Mouse (Mus musculus) hindbrain, embryonic 16.5 days (tissue): ENCODE results near the gene Sppl2a. TPM values are rescaled to one million over a fixed set of nuclear protein-coding genes. Genes with fewer than 3 reads are reported as not detected.
"Not testable (repeated sequence)": the region's sequence is repeated elsewhere in the genome, so short reads cannot be mapped to it uniquely, and the experiment has no call there.

Experiments used
- ATAC-seq: fragments of 200-750 bp; cut with Nextera tagmentation; 2 replicates; pipeline ENCODE4 v1.8.0; 2017; ENCODE audit warnings: moderate TSS enrichment, moderate library complexity
- H3K27ac ChIP-seq: fragments of 300-500 bp; sonication (generic); 2 replicates; pipeline ENCODE4 v1.5.1; 2014; ENCODE audit warnings: low read depth, mild to moderate bottlenecking, control low read depth, low read length, moderate library complexity
- H3K27me3 ChIP-seq: fragments of 300-500 bp; sonication (generic); replicated peaks from 2 replicates; pipeline ENCODE4 v1.6.1; 2014; ENCODE audit warnings: low read length; ENCODE audit not compliant: control insufficient read depth, insufficient read depth
- H3K36me3 ChIP-seq: fragments of 300-500 bp; sonication (generic); 2 replicates; pipeline ENCODE4 v1.6.1; 2014; ENCODE audit warnings: mild to moderate bottlenecking, low read length, moderate library complexity, mixed read lengths; ENCODE audit not compliant: control insufficient read depth, insufficient read depth
- H3K4me1 ChIP-seq: fragments of 300-500 bp; sonication (generic); 2 replicates; pipeline ENCODE4 v1.6.1; 2014; ENCODE audit warnings: low read depth, low read length; ENCODE audit not compliant: control insufficient read depth, insufficient read depth
- H3K4me2 ChIP-seq: fragments of 300-500 bp; sonication (generic); 2 replicates; pipeline ENCODE4 v1.6.1; 2014; ENCODE audit warnings: mild to moderate bottlenecking, low read length, control low read depth, moderate library complexity
- H3K4me3 ChIP-seq: fragments of 300-500 bp; sonication (generic); 2 replicates; pipeline ENCODE4 v1.5.1; 2014; ENCODE audit warnings: mild to moderate bottlenecking, low read length, control low read depth, moderate library complexity
- H3K9ac ChIP-seq: fragments of 300-500 bp; sonication (generic); 2 replicates; pipeline ENCODE4 v1.6.1; 2014; ENCODE audit warnings: low read depth, mild to moderate bottlenecking, control low read depth, low read length, moderate library complexity
- H3K9me3 ChIP-seq: fragments of 300-500 bp; sonication (generic); 2 replicates; pipeline ENCODE4 v1.6.1; 2014; ENCODE audit warnings: mild to moderate bottlenecking, low read length, moderate library complexity; ENCODE audit not compliant: control insufficient read depth
- WGBS: fragments of 180-500 bp; shearing (Covaris S2); extraction: QIAGEN DNeasy Blood & Tissue Kit; methylation state at CpG from one replicate; pipeline ENCODE4 v1.1.7; 2014; 5-methylcytosine and 5-hydroxymethylcytosine counted together
- polyA plus RNA-seq: library from polyadenylated mRNA; unstranded; fragments of >200 nt; fragmentation: Nextera tagmentation; extraction: Ambion mirVana; gene quantifications from 2 replicates; pipeline ENCODE4 v1.2.1, GENCODE M21; 2015

Sppl2a gene
- polyA plus RNA-seq, 1 experiment from 2014 or later, result 37.4 TPM

- not testable (repeated sequence) for ATAC-seq, H3K9me3 ChIP-seq, H3K27ac ChIP-seq, H3K4me1 ChIP-seq, H3K4me2 ChIP-seq, H3K27me3 ChIP-seq, H3K9ac ChIP-seq, H3K4me3 ChIP-seq, H3K36me3 ChIP-seq
- WGBS, result 60% methylated on average over 2 of the region's 2 CpGs
Measured at GRCm38 (mm10) chr2:126882711-126883110, 50.3 kb downstream of the Sppl2a start.

- Histone ChIP-seq H3K36me3 (no peaks in the 10 kb centered on the region), H3K9ac (no peak overlapping the region), H3K4me2 (no peak overlapping the region), H3K4me3 (no peak overlapping the region), H3K27me3 (no peaks in the 10 kb centered on the region), H3K4me1 (peaks cover 12% of the 10 kb centered on the region), H3K9me3 (no peaks in the 10 kb centered on the region), H3K27ac (no peak overlapping the region)
- 95% methylated on average over 1 of the region's 1 CpGs for WGBS
- no peak for ATAC-seq
Measured at GRCm38 (mm10) chr2:126877991-126878390, 55.0 kb downstream of the Sppl2a start.

GRCm38 (mm10) chr2:126875871-126876796 lies 56.9 kb downstream of the Sppl2a start, which contains the start of gene Trpm7:
Trpm7 (minus strand) TSS chr2:126876230.
- Histone ChIP-seq H3K27ac (peak within 1 kb of the TSS; percentile 98), H3K9ac (peak within 1 kb of the TSS; percentile 90), H3K4me2 (peak within 1 kb of the TSS; percentile 90), H3K36me3 (no peaks in the 10 kb centered on the region), H3K27me3 (no peaks in the 10 kb centered on the region), H3K9me3 (no peaks in the 10 kb centered on the region), H3K4me3 (peak within 1 kb of the TSS; percentile 89), H3K4me1 (peaks cover 12% of the 10 kb centered on the region)
- ATAC-seq, result peak; percentile 99
- WGBS, result under 1% methylated on average over 73 of the region's 81 CpGs

GRCm38 (mm10) chr2:126875516-126875835 lies 57.6 kb downstream of the Sppl2a start:
- H3K4me1 ChIP-seq, result peaks cover 12% of the 10 kb centered on the region
- no peaks in the 10 kb centered on the region for H3K36me3 ChIP-seq
- peak overlapping the region; percentile 98 for H3K27ac ChIP-seq
- 0% methylated on average over 18 of the region's 18 CpGs for WGBS
- ATAC-seq, result peak; percentile 41
- peak overlapping the region; percentile 90 for H3K9ac ChIP-seq
- H3K9me3 ChIP-seq, result no peaks in the 10 kb centered on the region
- no peaks in the 10 kb centered on the region for H3K27me3 ChIP-seq
- H3K4me3 ChIP-seq, result peak overlapping the region; percentile 89
- H3K4me2 ChIP-seq, result peak overlapping the region; percentile 90

GRCm38 (mm10) chr2:126874809-126875515 lies 58.1 kb downstream of the Sppl2a start:
- no peaks in the 10 kb centered on the region for H3K9me3 ChIP-seq
- no peaks in the 10 kb centered on the region for H3K36me3 ChIP-seq
- H3K4me2 ChIP-seq, result peak overlapping the region; percentile 90
- no peak for ATAC-seq
- H3K27ac ChIP-seq, result peak overlapping the region; percentile 98
- no peaks in the 10 kb centered on the region for H3K27me3 ChIP-seq
- peak overlapping the region; percentile 90 for H3K9ac ChIP-seq
- H3K4me3 ChIP-seq, result peak overlapping the region; percentile 89
- 33% methylated on average over 13 of the region's 13 CpGs for WGBS
- peaks cover 12% of the 10 kb centered on the region for H3K4me1 ChIP-seq

GRCm38 (mm10) chr2:126866301-126866700 lies 66.7 kb downstream of the Sppl2a start:
- H3K4me2 ChIP-seq, result no peak overlapping the region
- H3K27ac ChIP-seq, result no peak overlapping the region
- no peak overlapping the region for H3K4me3 ChIP-seq
- ATAC-seq, result no peak
- H3K27me3 ChIP-seq, result no peaks in the 10 kb centered on the region
- no peaks in the 10 kb centered on the region for H3K36me3 ChIP-seq
- 96% methylated on average over 1 of the region's 1 CpGs for WGBS
- H3K9me3 ChIP-seq, result no peaks in the 10 kb centered on the region
- H3K9ac ChIP-seq, result no peak overlapping the region
- H3K4me1 ChIP-seq, result no peaks in the 10 kb centered on the region

GRCm38 (mm10) chr2:126865501-126866199 lies 67.4 kb downstream of the Sppl2a start:
- H3K9ac ChIP-seq, result no peak overlapping the region
- H3K36me3 ChIP-seq, result no peaks in the 10 kb centered on the region
- H3K4me1 ChIP-seq, result no peaks in the 10 kb centered on the region
- no peaks in the 10 kb centered on the region for H3K9me3 ChIP-seq
- no peak overlapping the region for H3K4me2 ChIP-seq
- 92% methylated on average over 10 of the region's 10 CpGs for WGBS
- no peak for ATAC-seq
- no peaks in the 10 kb centered on the region for H3K27me3 ChIP-seq
- no peak overlapping the region for H3K27ac ChIP-seq
- H3K4me3 ChIP-seq, result no peak overlapping the region

GRCm38 (mm10) chr2:126865026-126865425 lies 68.0 kb downstream of the Sppl2a start:
- Histone ChIP-seq H3K36me3 (no peaks in the 10 kb centered on the region), H3K9me3 (no peaks in the 10 kb centered on the region), H3K4me3 (no peak overlapping the region), H3K27ac (no peak overlapping the region), H3K9ac (no peak overlapping the region), H3K27me3 (no peaks in the 10 kb centered on the region), H3K4me2 (no peak overlapping the region), H3K4me1 (no peaks in the 10 kb centered on the region)
- 92% methylated on average over 3 of the region's 3 CpGs for WGBS
- no peak for ATAC-seq

GRCm38 (mm10) chr2:126844751-126845150 lies 88.3 kb downstream of the Sppl2a start:
- H3K4me2 ChIP-seq, result no peak overlapping the region
- no peak for ATAC-seq
- no peaks in the 10 kb centered on the region for H3K9me3 ChIP-seq
- H3K36me3 ChIP-seq, result peaks cover 21% of the 10 kb centered on the region
- no peak overlapping the region for H3K27ac ChIP-seq
- WGBS, result 91% methylated on average over 4 of the region's 4 CpGs
- no peak overlapping the region for H3K4me3 ChIP-seq
- no peaks in the 10 kb centered on the region for H3K4me1 ChIP-seq
- H3K27me3 ChIP-seq, result no peaks in the 10 kb centered on the region
- no peak overlapping the region for H3K9ac ChIP-seq
